Mouse (Mus musculus) layer of hippocampus, adult 8-10 months (tissue): Measurements from ENCODE around the gene Jakmip3. TPM values are rescaled to one million over a fixed set of nuclear protein-coding genes. Genes with fewer than 3 reads are reported as not detected.

Experiments used
- total RNA-seq, 4 experiments: library from RNA; stranded (reverse); gene quantifications; 2 replicates each; pipeline ENCODE4 v1.2.4; 2022

The Jakmip3 gene
- total RNA-seq, 4 experiments from 2014 or later = 51.6 to 59.5 (median 52.6) TPM

Other genes with a start within 250 kb of the Jakmip3 start
- 10 to 100 TPM; 59.5 to 72.0 (median 61.3) TPM for gene Ppp2r2d, start 94.7 kb upstream of the Jakmip3 start, total RNA-seq
- 10 to 100 TPM; 41.9 to 66.2 (median 50.6) TPM for gene Mapk1ip1, start 94.5 kb upstream of the Jakmip3 start, total RNA-seq
- 100 to 1,000 TPM; 112 to 124 (median 117) TPM for gene Bnip3, start 31.2 kb upstream of the Jakmip3 start, total RNA-seq
- 10 to 100 TPM; 48.8 to 55.4 (median 53.4) TPM for gene Dpysl4, start 145.3 kb downstream of the Jakmip3 start, total RNA-seq